Mouse (Mus musculus): ENCODE data around the gene Hoxb13. TPM values are rescaled to one million over a fixed set of nuclear protein-coding genes. Genes with fewer than 3 reads are reported as not detected.

Hoxb13 gene
- total and polyA plus RNA-seq, 3 experiments = 13.8 to 16.7 TPM; not detected in 1

GRCm38 (mm10) chr11:96147471-96147870 lies 46.6 kb upstream of the Hoxb13 start:
- TF ChIP-seq MAX (IDR thresholded peaks at IDR 0.05; ENCODE audit: low read length) = no peak
- no peak for TF ChIP-seq TCF12 (IDR thresholded peaks at IDR 0.05; ENCODE audit: low read depth, low read length)
- TF ChIP-seq CHD2 (IDR thresholded peaks at IDR 0.05; ENCODE audit: low read length) = no peak
- no peak for TF ChIP-seq BHLHE40 (IDR thresholded peaks at IDR 0.05; ENCODE audit: borderline replicate concordance, low read depth, low read length)
- no peak for TF ChIP-seq NRF1 (IDR thresholded peaks at IDR 0.05; ENCODE audit: insufficient read depth, low read depth, low read length, poor library complexity, severe bottlenecking)
- TF ChIP-seq POLR2AphosphoS5 (IDR thresholded peaks at IDR 0.05; ENCODE audit: borderline replicate concordance, low read depth, low read length) = no peak
- no peak for TF ChIP-seq TAL1 (IDR thresholded peaks at IDR 0.05; ENCODE audit: low read length)
- TF ChIP-seq MAFK (IDR thresholded peaks at IDR 0.05; ENCODE audit: borderline replicate concordance, low read depth, low read length) = no peak
- no peak for TF ChIP-seq UBTF (IDR thresholded peaks at IDR 0.05; ENCODE audit: borderline replicate concordance, insufficient read depth, low read depth, low read length)
- TF ChIP-seq MXI1 (IDR thresholded peaks at IDR 0.05; ENCODE audit: low read depth, low read length) = no peak
- TF ChIP-seq RCOR1 (IDR thresholded peaks at IDR 0.05; ENCODE audit: low read depth, low read length) = no peak
- no peak for TF ChIP-seq MYB (IDR thresholded peaks at IDR 0.05; ENCODE audit: low read depth, low read length)
- TF ChIP-seq RAD21 (IDR thresholded peaks at IDR 0.05; ENCODE audit: low read depth, low read length) = no peak
- no peak for TF ChIP-seq HCFC1 (IDR thresholded peaks at IDR 0.05; ENCODE audit: low read depth, low read length)
- no peak for TF ChIP-seq SMC3 (IDR thresholded peaks at IDR 0.05; ENCODE audit: low read depth, low read length)
- TF ChIP-seq ETS1 (IDR thresholded peaks at IDR 0.05; ENCODE audit: low read depth, low read length) = no peak
- no peak for TF ChIP-seq USF2 (IDR thresholded peaks at IDR 0.05; ENCODE audit: borderline replicate concordance in 1 of 2, insufficient read depth in 1 of 2, low read depth in 1 of 2, low read length in 2 of 2)
- TF ChIP-seq ZC3H11A (IDR thresholded peaks at IDR 0.05; ENCODE audit: low read depth, low read length) = no peak
- no peak for TF ChIP-seq TBP (IDR thresholded peaks at IDR 0.05; ENCODE audit: low read depth, low read length)
- no peak for TF ChIP-seq MAZ (IDR thresholded peaks at IDR 0.05; ENCODE audit: low read depth, low read length)
- H3K79me2 ChIP-seq (ENCODE audit: control insufficient read depth, insufficient read depth, low read length, poor library complexity) = no peaks in the 10 kb centered on the region
- H3K27me3 ChIP-seq (ENCODE audit: control insufficient read depth in 1 of 2, insufficient read depth in 2 of 2, low read length in 2 of 2) = peaks cover 17 to 29% of the 10 kb centered on the region in 2 experiments
- no peak for DNase-seq (ENCODE audit: low read depth, low spot score)
- no peak overlapping the region for H3K9ac ChIP-seq (ENCODE audit: control insufficient read depth, low read depth, low read length, poor library complexity, severe bottlenecking)
- no peak overlapping the region for H3K4me3 ChIP-seq (ENCODE audit: control insufficient read depth in 1 of 2, insufficient read depth in 1 of 2, low read depth in 2 of 2, low read length in 2 of 2)
- H3K36me3 ChIP-seq (ENCODE audit: control insufficient read depth in 1 of 2, insufficient read depth in 2 of 2, low read length in 2 of 2) = no peaks in the 10 kb centered on the region
- no peaks in the 10 kb centered on the region; a peak in 1 of 4 replicates for H3K4me1 ChIP-seq (ENCODE audit: control insufficient read depth in 1 of 2, insufficient read depth in 2 of 2, low read length in 2 of 2)
- no peak overlapping the region for H3K27ac ChIP-seq (ENCODE audit: control insufficient read depth, low read depth, low read length)
- no peaks in the 10 kb centered on the region for H3K9me3 ChIP-seq (replicated peaks; ENCODE audit: insufficient read depth, low read length)

DNA sequence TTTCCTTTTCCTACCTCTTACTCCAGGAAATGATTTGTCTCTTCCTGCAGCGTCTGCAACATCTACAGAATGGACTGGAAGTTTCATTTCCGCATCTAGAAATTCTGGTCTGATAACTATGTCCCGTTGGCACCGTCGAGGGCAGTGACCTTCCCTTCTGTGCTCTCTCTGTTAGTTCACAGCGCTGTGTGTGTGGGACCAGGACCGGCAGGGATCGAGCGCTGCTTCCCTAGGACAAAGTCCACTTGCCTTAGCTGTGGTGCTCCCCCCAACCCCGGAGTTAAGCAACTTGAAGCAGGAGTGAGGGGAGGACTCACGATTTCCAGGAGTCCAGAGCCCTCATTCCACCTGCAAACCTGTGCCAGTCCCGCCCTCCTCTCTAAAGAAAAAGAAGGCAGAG lies 29.3 kb upstream of the Hoxb13 start:
- TF ChIP-seq ZKSCAN1 (IDR thresholded peaks at IDR 0.05; ENCODE audit: low read depth, low read length) (no peak), ELF1 (IDR thresholded peaks at IDR 0.05; ENCODE audit: low read depth, low read length) (no peak), SMC3 (IDR thresholded peaks at IDR 0.05; ENCODE audit: low read depth, low read length) (no peak), TAL1 (IDR thresholded peaks at IDR 0.05; ENCODE audit: low read length) (no peak), BHLHE40 (IDR thresholded peaks at IDR 0.05; ENCODE audit: borderline replicate concordance, low read depth, low read length) (no peak), CTCF (IDR thresholded peaks at IDR 0.05 in 2 of 3, conservative IDR thresholded peaks at IDR 0.05 in 1 of 3; ENCODE audit: control insufficient read depth in 1 of 3, insufficient read depth in 1 of 3, low read depth in 2 of 3, low read length in 3 of 3, poor library complexity in 1 of 3, severe bottlenecking in 1 of 3) (no peak), GABPA (IDR thresholded peaks at IDR 0.05; ENCODE audit: low read depth, low read length) (no peak)
- H3K4me1 ChIP-seq (ENCODE audit: control insufficient read depth in 1 of 2, insufficient read depth in 2 of 2, low read length in 2 of 2) = no peaks in the 10 kb centered on the region
- H3K27me3 ChIP-seq (ENCODE audit: control insufficient read depth in 1 of 2, insufficient read depth in 2 of 2, low read length in 2 of 2) = peaks cover 19 to 46% of the 10 kb centered on the region in 2 experiments

More for the DNA sequence above, 29.3 kb upstream of the Hoxb13 start:
- Histone ChIP-seq H3K9me3 (replicated peaks; ENCODE audit: insufficient read depth, low read length) (no peaks in the 10 kb centered on the region), H3K79me2 (ENCODE audit: control insufficient read depth, insufficient read depth, low read length, poor library complexity) (no peaks in the 10 kb centered on the region), H3K27ac (ENCODE audit: control insufficient read depth, low read depth, low read length) (no peak overlapping the region), H3K36me3 (ENCODE audit: control insufficient read depth in 1 of 2, insufficient read depth in 2 of 2, low read length in 2 of 2) (no peaks in the 10 kb centered on the region), H3K4me3 (ENCODE audit: control insufficient read depth in 1 of 2, insufficient read depth in 1 of 2, low read depth in 2 of 2, low read length in 2 of 2) (no peak overlapping the region), H3K9ac (ENCODE audit: control insufficient read depth, low read depth, low read length, poor library complexity, severe bottlenecking) (no peak overlapping the region)
- no peak for DNase-seq (ENCODE audit: low read depth, low spot score)

Measured in MEL (cell line).